Mouse (Mus musculus) ES-E14 (cell line): ENCODE data around the gene H2afy. TPM values are rescaled to one million over a fixed set of nuclear protein-coding genes. Genes with fewer than 3 reads are reported as not detected.

ENCODE experiments used
- DNase-seq: peaks from one replicate; pipeline ENCODE4 v3.0.0-alpha.2; 2013; ENCODE audit warnings: low read depth, low spot score
- H3K27ac ChIP-seq: 2 replicates; pipeline ENCODE4 v1.5.1; 2012; ENCODE audit warnings: low read depth, mild to moderate bottlenecking, low read length, moderate library complexity, mixed read lengths; ENCODE audit not compliant: poor library complexity, insufficient read depth, severe bottlenecking
- H3K36me3 ChIP-seq: 2 replicates; pipeline ENCODE4 v1.6.1; 2012; ENCODE audit warnings: mild to moderate bottlenecking, low read length, moderate library complexity, mixed read lengths; ENCODE audit not compliant: control insufficient read depth, poor library complexity, insufficient read depth, severe bottlenecking
- H3K4me1 ChIP-seq, 2 experiments: fragments of 150-350 bp in 1 of 2; sonication (generic) in 1 of 2; 2 replicates each; pipeline ENCODE4 v1.6.1; 2012; ENCODE audit warnings: low read length in 2 of 2, mild to moderate bottlenecking in 1 of 2, mixed read lengths in 1 of 2; ENCODE audit not compliant: control insufficient read depth in 2 of 2, insufficient read depth in 2 of 2, poor library complexity in 1 of 2
- H3K4me3 ChIP-seq, 2 experiments: fragments of 150-350 bp in 1 of 2; sonication (generic) in 1 of 2; 2 replicates each; pipeline ENCODE4 v1.5.1; 2012; ENCODE audit warnings: low read length in 2 of 2, low read depth in 1 of 2, mild to moderate bottlenecking in 1 of 2, mixed read lengths in 1 of 2; ENCODE audit not compliant: insufficient read depth in 1 of 2, poor library complexity in 1 of 2, severe bottlenecking in 1 of 2
- H3K9ac ChIP-seq: 2 replicates; pipeline ENCODE4 v1.6.1; 2012; ENCODE audit warnings: low read depth, mild to moderate bottlenecking, low read length, mixed read lengths; ENCODE audit not compliant: poor library complexity, insufficient read depth, severe bottlenecking
- H3K9me3 ChIP-seq: fragments of 150-350 bp; sonication (generic); 2 replicates; pipeline ENCODE4 v1.6.1; 2012; ENCODE audit warnings: low read depth, mild to moderate bottlenecking, low read length; ENCODE audit not compliant: control insufficient read depth, insufficient read depth
- CHD2 ChIP-seq: IDR thresholded peaks from 2 replicates; pipeline ENCODE4 v1.6.1; 2014; ENCODE audit warnings: mild to moderate bottlenecking, low read depth, low read length, inconsistent platforms
- HCFC1 ChIP-seq: IDR thresholded peaks from 2 replicates; pipeline ENCODE4 v1.6.1; 2012; ENCODE audit warnings: low read length, inconsistent platforms, borderline replicate concordance; ENCODE audit not compliant: insufficient read depth
- MAFK ChIP-seq: IDR thresholded peaks from 2 replicates; pipeline ENCODE4 v1.6.1; 2014; ENCODE audit warnings: mild to moderate bottlenecking, low read depth, low read length, inconsistent platforms; ENCODE audit not compliant: insufficient read depth
- ZC3H11A ChIP-seq: IDR thresholded peaks from 2 replicates; pipeline ENCODE4 v1.6.1; 2012; ENCODE audit warnings: low read depth, mild to moderate bottlenecking, inconsistent platforms, low read length, borderline replicate concordance
- ZNF384 ChIP-seq: IDR thresholded peaks from 2 replicates; pipeline ENCODE4 v1.6.1; 2012; ENCODE audit warnings: low read depth, low read length, inconsistent platforms
- in situ Hi-C, 2 experiments: fragments of 600-800 bp; cut with MboI; formaldehyde crosslinking; loops; one replicate each; pipeline ENCODE4 v1.15.1; 2025; ENCODE audit warnings: low sequenced_read_pairs in 2 of 2, inconsistent platforms in 1 of 2; ENCODE audit not compliant: unreplicated experiment in 2 of 2
- total RNA-seq: library from RNA; depleted of rRNA; stranded (reverse); fragments of 300-350 nt; gene quantifications from 2 replicates; pipeline ENCODE4 v1.2.3, GENCODE M21; 2012

The H2afy gene
- total RNA-seq, 1 experiment = 67.3 TPM

DNA sequence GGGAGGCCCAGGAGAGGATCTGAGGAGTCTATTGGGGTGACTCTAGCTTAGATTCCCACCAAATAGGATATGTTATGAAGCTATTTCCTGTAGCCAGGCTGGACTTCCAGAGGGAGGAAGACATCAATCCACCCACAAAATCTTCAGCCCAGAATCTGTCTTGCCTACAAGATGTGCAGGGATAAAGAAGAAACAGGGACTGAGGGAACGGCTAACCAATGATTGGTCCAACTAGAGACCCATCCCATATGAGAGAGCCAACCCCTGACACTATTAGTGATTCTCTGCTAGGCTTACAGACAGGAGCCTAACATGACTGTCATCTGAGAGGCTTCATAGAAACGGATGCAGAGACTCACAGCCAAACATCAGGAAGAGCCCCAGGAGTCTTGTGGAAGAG, 7.9 kb upstream of the H2afy start:
- no peak overlapping the region for H3K9ac ChIP-seq
- in situ Hi-C loops = no loop called here
- H3K4me3 ChIP-seq = no peak overlapping the region
- H3K9me3 ChIP-seq = no peaks in the 10 kb centered on the region
- no peak for TF ChIP-seq MAFK
- TF ChIP-seq ZNF384 = no peak
- no peak for TF ChIP-seq ZC3H11A
- TF ChIP-seq CHD2 = no peak
- no peak for TF ChIP-seq HCFC1
- H3K27ac ChIP-seq = peak overlapping the region; percentile 67; the same call in 1 of the 2 replicates
- DNase-seq = no peak
- no peaks in the 10 kb centered on the region for H3K36me3 ChIP-seq
- peaks cover 11 to 20% of the 10 kb centered on the region in 2 experiments for H3K4me1 ChIP-seq

DNA sequence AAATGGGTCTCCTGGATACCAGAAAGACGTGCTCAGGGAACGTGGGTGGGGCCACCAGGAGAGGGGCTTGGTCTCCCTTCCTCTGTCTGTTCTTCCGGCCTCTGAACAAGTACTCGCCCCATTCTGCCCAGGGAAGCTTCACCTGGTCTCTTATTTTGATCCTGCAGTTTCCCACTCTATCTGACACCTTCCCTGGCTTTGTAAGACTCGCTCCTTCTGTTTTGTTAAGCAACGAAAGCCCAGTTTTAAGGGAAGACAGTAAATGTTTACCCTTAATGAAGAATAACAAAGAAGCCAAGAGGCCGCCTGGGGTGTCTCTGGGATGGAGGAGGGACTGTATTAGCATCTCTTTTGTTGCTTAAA, 7.0 kb upstream of the H2afy start:
- peak; percentile 92 for DNase-seq
- in situ Hi-C loops = no loop called here
- no peak overlapping the region for H3K9ac ChIP-seq
- H3K27ac ChIP-seq = peak overlapping the region; percentile 97
- no peaks in the 10 kb centered on the region for H3K9me3 ChIP-seq
- TF ChIP-seq CHD2 (no peak), ZNF384 (no peak), ZC3H11A (no peak), HCFC1 (no peak), MAFK (no peak)
- H3K36me3 ChIP-seq = no peaks in the 10 kb centered on the region
- H3K4me1 ChIP-seq = peaks cover 11 to 20% of the 10 kb centered on the region in 2 experiments
- H3K4me3 ChIP-seq = peak overlapping the region; percentile 15 to 28; a peak in 3 of 4 replicates

DNA sequence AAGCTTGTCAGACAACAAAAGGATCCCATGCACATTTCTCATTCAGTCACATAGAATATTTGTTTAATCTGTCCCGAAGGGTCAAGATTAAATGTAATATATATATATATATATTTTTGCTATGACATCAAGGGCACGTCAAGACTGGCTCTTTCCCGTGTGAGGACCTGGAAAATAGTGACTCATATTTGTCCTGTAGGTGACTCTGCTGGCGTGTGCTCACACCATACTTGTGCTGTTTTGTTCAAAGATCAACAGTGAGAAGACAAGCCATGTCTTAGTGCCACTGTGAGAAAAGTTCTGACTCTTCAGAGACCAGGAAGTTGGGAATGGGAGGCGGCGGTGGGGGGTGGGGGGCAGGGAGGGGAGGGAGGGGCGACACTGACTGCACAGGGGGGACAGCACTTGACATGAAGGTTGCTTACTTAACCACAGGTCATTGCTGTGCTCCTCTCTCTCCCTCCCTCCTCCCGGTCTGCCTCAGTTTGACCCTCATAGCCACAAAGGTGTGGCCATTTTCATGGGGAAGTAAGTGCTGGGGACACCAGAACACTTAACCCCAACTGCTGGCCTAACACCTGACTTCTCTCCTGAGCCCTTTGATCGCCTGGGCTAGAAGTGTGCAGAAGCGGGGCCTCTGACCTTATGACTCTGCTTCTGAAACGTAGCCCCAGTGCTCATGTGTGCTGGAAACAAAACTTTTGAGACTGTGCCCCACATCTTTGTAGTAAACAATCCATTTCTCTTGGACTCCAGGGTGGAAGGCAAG, 6.4 kb upstream of the H2afy start:
- in situ Hi-C loops = no loop called here
- peak overlapping the region; percentile 15 to 28; a peak in 3 of 4 replicates for H3K4me3 ChIP-seq
- peak; percentile 43 for DNase-seq
- peak overlapping the region; percentile 37; the same call in 1 of the 2 replicates for H3K9ac ChIP-seq
- H3K9me3 ChIP-seq = no peaks in the 10 kb centered on the region
- H3K27ac ChIP-seq = peak overlapping the region; percentile 97
- TF ChIP-seq ZC3H11A (no peak), HCFC1 (no peak), MAFK (no peak), ZNF384 (no peak), CHD2 (no peak)
- H3K36me3 ChIP-seq = no peaks in the 10 kb centered on the region
- H3K4me1 ChIP-seq = peaks cover 11 to 20% of the 10 kb centered on the region in 2 experiments

DNA sequence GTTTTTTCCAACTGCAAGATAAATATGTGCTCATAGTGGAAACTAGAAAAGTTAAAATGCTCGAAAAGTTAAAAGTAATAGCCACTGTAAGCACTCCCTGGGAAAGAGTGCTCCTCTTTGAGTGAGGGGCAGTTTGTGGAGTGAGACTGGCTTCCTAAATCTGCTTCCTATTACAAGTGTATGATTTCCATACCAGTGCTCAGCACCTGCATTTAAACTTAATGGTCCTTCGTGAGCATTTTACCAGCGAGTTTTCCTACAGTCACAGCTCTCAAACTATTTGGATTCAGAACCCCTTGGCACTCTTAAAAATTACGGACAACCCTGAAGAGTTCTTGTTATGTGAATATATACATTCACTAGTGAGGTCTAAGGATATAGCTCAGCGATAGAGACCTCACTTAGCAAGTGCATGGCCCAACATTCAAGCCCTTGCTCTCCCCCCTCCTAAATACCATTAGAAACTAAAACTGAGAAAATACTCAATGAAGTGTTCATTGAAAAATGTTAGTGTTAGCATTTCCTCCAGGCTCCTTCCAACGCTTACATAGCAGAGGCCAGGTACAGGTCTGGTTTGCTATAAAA, 3.1 kb upstream of the H2afy start:
- peaks cover 11% of the 10 kb centered on the region in 2 experiments for H3K4me1 ChIP-seq
- H3K4me3 ChIP-seq = no peak overlapping the region
- no peak overlapping the region for H3K27ac ChIP-seq
- H3K36me3 ChIP-seq = no peaks in the 10 kb centered on the region
- in situ Hi-C loops = no loop called here
- no peak overlapping the region for H3K9ac ChIP-seq
- H3K9me3 ChIP-seq = no peaks in the 10 kb centered on the region
- TF ChIP-seq ZC3H11A = no peak
- TF ChIP-seq CHD2 = no peak
- no peak for TF ChIP-seq ZNF384
- TF ChIP-seq HCFC1 = no peak
- TF ChIP-seq MAFK = no peak
- DNase-seq = no peak
